Mouse (Mus musculus): ENCODE data around the gene Gm16181.

Gm16181 gene

GRCm38 (mm10) chr17:35251162-35251719 lies 30.6 kb downstream of the Gm16181 start:
- DNase-seq: peak in 1 of 2 experiments; percentile 15

GRCm38 (mm10) chr17:35251981-35252380 lies 31.3 kb downstream of the Gm16181 start:
- DNase-seq: no peak

GRCm38 (mm10) chr17:35252619-35253292 lies 32.1 kb downstream of the Gm16181 start:
- DNase-seq: peak in 1 of 2 experiments; percentile 24

DNA sequence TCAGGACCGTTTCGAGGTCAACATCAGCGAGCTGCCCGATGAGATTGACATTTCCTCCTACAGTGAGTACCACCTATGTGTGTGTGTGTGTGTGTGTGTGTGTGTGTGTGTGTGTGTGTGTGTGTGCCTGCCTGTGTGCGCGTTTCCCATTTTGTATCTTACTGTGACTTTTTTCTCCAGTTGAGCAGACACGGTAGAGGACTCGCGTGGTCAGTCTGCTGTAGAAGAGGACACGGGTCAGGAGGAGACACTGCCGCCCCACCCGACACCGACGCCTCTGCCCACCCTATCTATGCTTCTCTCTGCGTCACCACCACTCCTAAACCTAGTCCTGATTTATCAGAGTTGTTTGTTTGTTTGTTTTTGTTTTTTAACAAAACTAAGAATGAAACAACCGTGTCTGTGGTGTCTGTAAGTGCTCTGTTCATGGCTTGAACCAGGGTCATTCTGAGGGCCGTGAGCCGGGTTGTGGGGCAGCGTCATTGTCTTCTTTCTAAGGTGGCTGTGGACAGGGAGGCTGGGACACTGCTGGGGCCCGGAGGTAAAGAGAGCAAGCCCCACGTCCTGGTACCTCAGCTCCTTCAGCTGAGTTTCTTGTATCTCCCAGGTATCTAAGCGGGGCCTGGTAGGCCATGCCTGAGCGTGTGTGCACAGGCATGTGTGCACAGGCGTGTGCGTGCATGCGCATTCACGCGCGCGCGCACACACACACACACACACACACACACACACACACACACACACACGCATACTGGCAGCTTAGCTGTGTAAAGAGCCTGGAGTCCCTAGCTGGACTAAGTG lies 32.9 kb downstream of the Gm16181 start:
- DNase-seq: no peak

DNA sequence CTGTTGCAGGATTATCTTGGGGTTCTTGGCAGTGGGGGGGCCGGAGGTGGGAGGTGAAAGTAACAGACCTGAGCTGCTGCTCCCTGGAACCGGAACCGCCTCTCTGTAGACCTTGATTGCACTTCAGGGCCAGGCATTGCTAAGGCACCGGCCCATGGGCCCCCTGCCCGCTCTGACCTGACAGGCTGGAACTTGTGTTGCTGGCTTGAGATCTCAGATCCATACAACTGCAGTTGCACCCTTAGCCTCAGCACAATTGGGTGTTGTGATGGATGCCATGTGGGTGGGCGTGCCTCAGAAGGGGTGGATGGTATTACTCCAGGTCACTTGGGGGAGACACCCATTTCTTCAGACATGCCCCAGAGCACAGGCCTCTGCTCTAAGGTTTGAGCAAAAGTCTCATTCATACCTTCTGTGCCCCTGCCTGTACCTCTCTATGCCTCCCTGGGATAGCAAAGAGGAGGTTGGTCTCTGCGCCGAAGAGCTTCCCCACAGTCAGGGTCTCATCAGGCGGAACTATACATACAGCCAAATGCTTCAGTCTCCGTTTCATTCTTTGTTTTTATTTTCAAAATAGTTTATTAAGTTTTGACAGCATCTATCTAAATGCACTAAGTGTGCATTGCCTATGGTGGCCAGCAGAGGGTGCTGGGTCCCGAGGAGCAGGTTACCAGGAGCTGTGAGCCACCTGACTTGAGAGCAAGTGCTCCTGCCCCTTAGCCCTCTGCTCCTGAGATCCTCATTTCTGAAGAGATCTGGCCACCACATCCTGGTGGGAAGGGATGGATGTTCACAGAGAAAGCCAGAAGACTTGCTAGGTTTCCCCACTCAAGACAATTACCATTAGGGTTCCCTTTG lies 33.8 kb downstream of the Gm16181 start:
- peak; percentile 63 to 66 for DNase-seq

DNA sequence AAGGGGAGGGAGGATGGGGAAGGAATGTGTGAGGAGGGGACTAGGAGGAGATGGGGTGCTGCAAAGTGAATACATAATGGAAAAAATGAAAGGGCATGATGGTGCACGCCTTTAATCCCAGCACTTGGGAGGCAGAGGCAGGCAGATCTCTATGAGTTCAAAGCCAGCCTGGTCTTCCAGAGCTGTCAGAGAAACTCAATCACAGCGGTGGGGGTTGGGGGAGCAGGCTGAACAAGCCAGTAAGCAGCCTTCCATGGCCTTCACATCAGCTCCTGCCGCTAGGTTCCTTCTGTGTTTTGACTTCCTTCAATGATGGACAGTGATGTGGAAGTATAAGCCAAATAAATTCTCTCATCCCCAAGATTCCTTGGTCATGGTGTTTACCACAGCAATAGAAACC lies 34.7 kb downstream of the Gm16181 start:
- DNase-seq: no peak

- no peak for DNase-seq
Measured at GRCm38 (mm10) chr17:35255704-35256103, 35.1 kb downstream of the Gm16181 start.

DNA sequence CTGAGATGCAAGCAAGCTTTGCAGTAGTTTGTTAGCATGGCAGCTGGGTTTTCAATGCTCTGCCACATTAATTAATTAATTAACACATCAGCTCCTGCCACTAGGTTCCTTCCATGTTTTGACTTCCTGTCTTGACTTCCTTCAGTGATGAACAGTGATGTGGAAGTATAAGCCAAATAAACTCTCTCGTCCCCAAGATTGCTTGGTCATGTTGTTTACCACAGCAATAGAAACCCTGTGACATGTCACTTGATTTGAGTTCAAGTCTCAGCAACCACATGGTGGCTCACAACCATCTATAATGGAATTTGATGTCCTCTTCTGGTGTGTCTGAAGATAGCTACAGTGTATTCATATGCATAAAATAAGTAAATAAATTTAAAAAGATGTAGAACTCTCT lies 36.7 kb downstream of the Gm16181 start:
- DNase-seq: no peak

DNA sequence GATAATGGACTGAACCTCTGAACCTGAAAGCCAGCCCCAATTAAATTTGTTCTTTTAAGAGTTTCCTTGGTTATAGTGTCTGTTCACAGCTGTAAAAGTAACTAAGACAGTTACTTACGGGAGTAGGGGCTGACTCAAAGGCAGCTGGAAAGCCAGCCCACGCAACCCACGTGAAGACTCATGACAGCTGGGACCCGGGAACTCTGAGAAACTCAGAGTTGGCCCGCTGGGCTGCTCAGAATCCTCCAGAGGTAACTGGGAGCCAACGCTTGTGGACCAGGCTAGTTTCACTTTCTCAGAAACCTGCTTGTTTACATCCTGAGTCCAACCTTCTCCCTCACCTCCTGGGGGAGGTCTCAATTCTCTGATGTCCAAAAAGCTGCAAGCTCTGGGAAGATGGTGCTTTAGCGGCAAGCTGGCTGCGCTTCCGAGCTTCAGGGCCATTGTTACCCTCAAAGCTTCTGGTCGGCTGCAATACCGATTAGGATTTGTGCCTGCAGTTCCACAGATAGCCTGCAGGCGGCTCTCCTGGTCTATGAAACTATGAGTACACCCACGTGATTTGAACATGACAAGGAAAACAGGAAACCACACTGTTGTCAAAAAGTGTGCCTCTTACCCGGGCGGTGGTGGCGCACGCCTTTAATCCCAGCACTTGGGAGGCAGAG lies 37.3 kb downstream of the Gm16181 start:
- DNase-seq: peak; percentile 94 to 96

DNA sequence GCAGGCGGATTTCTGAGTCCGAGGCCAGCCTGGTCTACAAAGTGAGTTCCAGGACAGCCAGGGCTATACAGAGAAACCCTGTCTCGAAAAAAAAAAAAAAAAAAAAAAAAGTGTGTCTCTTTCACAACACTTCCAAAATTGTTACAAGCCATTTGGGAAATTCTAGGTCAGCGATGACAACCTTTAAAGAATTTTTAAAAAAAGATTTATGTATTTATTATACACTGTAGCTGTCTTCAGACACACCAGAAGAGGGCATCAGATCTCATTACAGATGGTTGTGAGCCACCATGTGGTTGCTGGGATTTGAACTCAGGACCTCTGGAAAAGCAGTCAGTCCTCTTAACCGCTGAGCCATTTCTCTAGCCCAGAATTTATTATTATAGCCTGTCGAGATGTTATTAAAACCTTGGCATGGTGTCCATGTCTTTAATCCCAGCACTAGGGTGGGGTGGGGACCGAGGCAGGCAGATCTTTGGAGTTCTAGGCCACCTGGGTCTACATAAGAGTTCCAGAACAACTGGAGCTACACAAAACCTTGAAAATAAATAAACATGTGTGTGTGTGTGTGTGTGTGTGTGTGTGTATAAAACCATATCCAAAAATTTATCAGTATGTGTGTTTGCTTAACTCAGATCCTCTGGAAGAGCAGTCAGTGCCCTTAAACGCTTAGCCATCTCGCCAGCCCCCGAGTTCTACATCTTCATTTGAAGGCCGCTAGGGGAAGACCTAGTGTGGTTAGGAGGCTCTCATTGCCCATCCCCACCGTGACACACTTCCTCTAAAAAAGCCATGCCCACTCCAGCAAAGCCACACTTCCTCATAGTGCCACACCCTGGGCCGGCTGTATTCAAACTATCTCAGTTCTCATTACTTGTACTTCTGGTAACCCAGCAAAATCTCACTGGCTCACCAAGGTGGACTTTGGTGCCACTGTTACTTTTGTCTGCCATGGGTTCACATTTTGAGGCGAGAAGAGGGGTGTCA lies 38.2 kb downstream of the Gm16181 start:
- DNase-seq: no peak

- DNase-seq: no peak
Measured at GRCm38 (mm10) chr17:35259621-35260020, 39.0 kb downstream of the Gm16181 start.

DNA sequence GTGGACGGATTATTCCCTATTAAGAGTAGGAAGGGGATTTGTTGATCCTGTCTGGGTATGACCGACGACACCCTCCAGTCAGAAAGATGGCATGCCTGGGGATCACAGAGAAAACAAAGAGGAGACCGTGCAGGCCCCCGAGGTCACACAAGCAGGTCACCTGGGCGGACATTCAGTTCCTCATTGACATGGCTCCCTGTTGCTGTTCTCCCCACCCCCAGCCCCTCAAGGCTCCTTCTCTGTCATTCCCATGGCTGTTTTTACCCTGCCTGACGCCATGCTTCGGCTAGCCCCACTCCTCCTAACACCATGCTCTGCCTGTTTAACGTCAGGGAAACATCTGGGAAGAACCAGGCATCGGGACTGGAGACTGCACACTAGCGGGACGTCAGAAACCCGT lies 41.0 kb downstream of the Gm16181 start:
- no peak for DNase-seq

- DNase-seq: peak; percentile 97 to 98
Measured at GRCm38 (mm10) chr17:35262664-35263522, 42.3 kb downstream of the Gm16181 start, which contains the start of gene H2-D1. TSS of gene H2-D1 (plus strand) at chr17:35262730.

DNA sequence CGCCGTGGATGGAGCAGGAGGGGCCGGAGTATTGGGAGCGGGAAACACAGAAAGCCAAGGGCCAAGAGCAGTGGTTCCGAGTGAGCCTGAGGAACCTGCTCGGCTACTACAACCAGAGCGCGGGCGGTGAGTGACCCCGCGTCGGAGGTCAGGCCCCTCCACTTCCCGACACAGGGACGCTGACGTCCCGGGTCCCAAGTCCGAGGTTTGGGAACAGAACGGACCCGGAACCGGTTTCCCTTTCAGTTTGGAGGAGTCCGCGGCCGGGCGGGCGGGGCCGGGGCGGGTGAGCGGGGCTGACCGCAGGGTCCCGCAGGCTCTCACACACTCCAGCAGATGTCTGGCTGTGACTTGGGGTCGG lies 42.9 kb downstream of the Gm16181 start:
- no peak for DNase-seq

DNA sequence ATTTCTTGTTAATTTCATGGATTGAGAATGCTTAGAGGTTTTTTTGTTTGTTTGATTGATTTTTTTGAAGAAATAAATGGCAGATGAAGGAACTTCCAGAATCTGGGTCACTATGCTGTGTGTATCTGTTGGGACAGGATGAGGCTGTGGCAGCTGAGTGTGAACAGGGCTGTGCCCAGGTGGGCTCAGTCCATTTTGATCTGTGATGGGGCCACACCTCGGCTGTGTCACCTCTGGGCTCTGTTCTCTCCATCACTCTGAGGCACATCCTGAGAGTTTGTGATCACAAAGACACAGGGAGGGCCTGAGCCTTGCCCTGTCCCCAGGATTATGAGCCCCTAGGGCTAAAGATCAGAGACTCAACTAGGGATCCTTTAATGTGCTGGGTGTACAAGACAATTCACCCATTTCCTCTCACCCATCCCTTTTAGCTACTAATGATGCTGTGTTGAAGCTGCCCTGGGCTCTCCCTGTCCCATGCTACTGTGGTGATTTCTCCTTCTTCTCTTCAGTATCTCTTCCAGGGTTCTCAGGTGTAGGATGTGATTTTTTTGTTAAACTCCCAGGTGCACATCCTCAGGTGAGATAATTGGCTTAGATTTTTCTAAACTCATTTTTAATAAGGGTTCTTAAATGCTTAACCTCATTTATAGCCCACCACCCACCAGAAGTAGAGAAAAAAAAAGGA lies 46.9 kb downstream of the Gm16181 start:
- DNase-seq: no peak

- no peak for DNase-seq
Measured at GRCm38 (mm10) chr17:35269653-35270347, 49.2 kb downstream of the Gm16181 start.

GRCm38 (mm10) chr17:35272249-35272648 lies 51.6 kb downstream of the Gm16181 start:
- DNase-seq: no peak

Measured in cerebellum, adult 18-20 months (tissue).